Mouse (Mus musculus): ENCODE data around the gene Pcgf3. TPM values are rescaled to one million over a fixed set of nuclear protein-coding genes. Genes with fewer than 3 reads are reported as not detected.
"Not testable (repeated sequence)": the region's sequence is repeated elsewhere in the genome, so short reads cannot be mapped to it uniquely, and the experiment has no call there.

The Pcgf3 gene
- total RNA-seq, 2 experiments from 2014 or later, result 7.6 to 21.1 TPM

- 0 out of 2 replicates have a peak, but pooled peaks have one; percentile 11 for ATAC-seq (replicated peaks; ENCODE audit: poor library complexity)
These were observed 5.6 kb downstream of the Pcgf3 start for GRCm38 (mm10) chr5:108466647-108467046.

- no peak for ATAC-seq (replicated peaks; ENCODE audit: poor library complexity)
These were observed 8.6 kb downstream of the Pcgf3 start for GRCm38 (mm10) chr5:108469617-108470016.

- ATAC-seq (replicated peaks; ENCODE audit: poor library complexity), result no peak
These were observed 12.7 kb downstream of the Pcgf3 start for GRCm38 (mm10) chr5:108473737-108474136.

GRCm38 (mm10) chr5:108475977-108476376 is 14.9 kb downstream of the Pcgf3 start:
- ATAC-seq (replicated peaks; ENCODE audit: poor library complexity), result no peak

GRCm38 (mm10) chr5:108483006-108483405 is 22.0 kb downstream of the Pcgf3 start:
- no peak for ATAC-seq (replicated peaks; ENCODE audit: poor library complexity)

GRCm38 (mm10) chr5:108485239-108485638 is 24.2 kb downstream of the Pcgf3 start:
- ATAC-seq (replicated peaks; ENCODE audit: poor library complexity), result peak; percentile 97

- ATAC-seq (replicated peaks; ENCODE audit: poor library complexity), result not testable (repeated sequence)
These were observed 25.1 kb downstream of the Pcgf3 start for GRCm38 (mm10) chr5:108486148-108486547.

- peak; percentile 40 for ATAC-seq (replicated peaks; ENCODE audit: poor library complexity)
These were observed 40.5 kb downstream of the Pcgf3 start for GRCm38 (mm10) chr5:108501573-108501972.

GRCm38 (mm10) chr5:108502286-108502685 is 41.3 kb downstream of the Pcgf3 start:
- no peak for ATAC-seq (replicated peaks; ENCODE audit: poor library complexity)

- no peak for ATAC-seq (replicated peaks; ENCODE audit: poor library complexity)
These were observed 54.7 kb downstream of the Pcgf3 start for GRCm38 (mm10) chr5:108515581-108516361.

GRCm38 (mm10) chr5:108516655-108517054 is 55.6 kb downstream of the Pcgf3 start:
- ATAC-seq (replicated peaks; ENCODE audit: poor library complexity), result 0 out of 2 replicates have a peak, but pooled peaks have one; percentile 6

- no peak for ATAC-seq (replicated peaks; ENCODE audit: poor library complexity)
These were observed 57.3 kb downstream of the Pcgf3 start for GRCm38 (mm10) chr5:108518106-108518885.

- ATAC-seq (replicated peaks; ENCODE audit: poor library complexity), result no peak
These were observed 57.9 kb downstream of the Pcgf3 start for GRCm38 (mm10) chr5:108518951-108519350.

- ATAC-seq (replicated peaks; ENCODE audit: poor library complexity), result peak; percentile 84
These were observed 59.1 kb downstream of the Pcgf3 start for GRCm38 (mm10) chr5:108520153-108520552.

- ATAC-seq (replicated peaks; ENCODE audit: poor library complexity), result no peak
These were observed 60.0 kb downstream of the Pcgf3 start for GRCm38 (mm10) chr5:108521016-108521415.

GRCm38 (mm10) chr5:108521896-108522295 is 60.9 kb downstream of the Pcgf3 start:
- no peak for ATAC-seq (replicated peaks; ENCODE audit: poor library complexity)

GRCm38 (mm10) chr5:108522597-108522996 is 61.6 kb downstream of the Pcgf3 start:
- ATAC-seq (replicated peaks; ENCODE audit: poor library complexity), result no peak

- ATAC-seq (replicated peaks; ENCODE audit: poor library complexity), result no peak
These were observed 73.2 kb downstream of the Pcgf3 start for GRCm38 (mm10) chr5:108534188-108534587.

- ATAC-seq (replicated peaks; ENCODE audit: poor library complexity), result peak; percentile 67
These were observed 82.7 kb downstream of the Pcgf3 start for GRCm38 (mm10) chr5:108543516-108544291.

GRCm38 (mm10) chr5:108547636-108548035 is 86.6 kb downstream of the Pcgf3 start:
- no peak for ATAC-seq (replicated peaks; ENCODE audit: poor library complexity)

GRCm38 (mm10) chr5:108549137-108549488 is 88.1 kb downstream of the Pcgf3 start:
- ATAC-seq (replicated peaks; ENCODE audit: poor library complexity), result no peak

All from megakaryocyte progenitor cell, adult 5-6 weeks (primary cell).